Mouse (Mus musculus) intestine, embryonic 14.5 days (tissue): ENCODE measurements around the gene Pgs1. TPM values are rescaled to one million over a fixed set of nuclear protein-coding genes. Genes with fewer than 3 reads are reported as not detected.
A peak's percentile ranks its signal among the peaks of the same experiment; 100 is the strongest.

ENCODE experiments used
- ATAC-seq: fragments of 200-750 bp; cut with Nextera tagmentation; replicated peaks from 2 replicates; pipeline ENCODE4 v1.8.0; 2017; ENCODE audit warnings: low read depth, moderate number of reproducible peaks, moderate TSS enrichment, moderate library complexity; ENCODE audit not compliant: low FRiP score, low TSS enrichment
- DNase-seq: peaks from one replicate; pipeline ENCODE4 v3.0.0-alpha.2; 2018; ENCODE audit warnings: low spot score
- H3K27ac ChIP-seq: fragments of 300-500 bp; sonication (generic); 2 replicates; pipeline ENCODE4 v1.5.1; 2014; ENCODE audit warnings: low read depth, mild to moderate bottlenecking, control low read depth
- H3K27me3 ChIP-seq: fragments of 300-500 bp; sonication (generic); replicated peaks from 2 replicates; pipeline ENCODE4 v1.6.1; 2014; ENCODE audit warnings: low read length, control low read depth; ENCODE audit not compliant: control insufficient read depth, insufficient read depth
- H3K36me3 ChIP-seq: fragments of 300-500 bp; sonication (generic); 2 replicates; pipeline ENCODE4 v1.6.1; 2014; ENCODE audit warnings: low read length, control low read depth; ENCODE audit not compliant: control insufficient read depth, insufficient read depth
- H3K4me1 ChIP-seq: fragments of 300-500 bp; sonication (generic); replicated peaks from 2 replicates; pipeline ENCODE4 v1.6.1; 2014; ENCODE audit warnings: low read length, control low read depth, mixed read lengths; ENCODE audit not compliant: control insufficient read depth, insufficient read depth
- H3K4me2 ChIP-seq: fragments of 300-500 bp; sonication (generic); 2 replicates; pipeline ENCODE4 v1.6.1; 2014; ENCODE audit warnings: low read length
- H3K4me3 ChIP-seq: fragments of 300-500 bp; sonication (generic); 2 replicates; pipeline ENCODE4 v1.5.1; 2014; ENCODE audit warnings: low read depth, low read length, control low read depth, mixed read lengths
- H3K9ac ChIP-seq: fragments of 300-500 bp; sonication (generic); 2 replicates; pipeline ENCODE4 v1.6.1; 2014; ENCODE audit warnings: mild to moderate bottlenecking, low read length
- H3K9me3 ChIP-seq: fragments of 300-500 bp; sonication (generic); 2 replicates; pipeline ENCODE4 v1.6.1; 2016; ENCODE audit warnings: low read length, control low read depth; ENCODE audit not compliant: control insufficient read depth
- WGBS: fragments of 180-500 bp; shearing (Covaris S2); extraction: QIAGEN DNeasy Blood & Tissue Kit; methylation state at CpG from one replicate; pipeline ENCODE4 v1.1.7; 2014; 5-methylcytosine and 5-hydroxymethylcytosine counted together
- polyA plus RNA-seq: library from polyadenylated mRNA; unstranded; fragments of >200 nt; fragmentation: Nextera tagmentation; extraction: Ambion mirVana; gene quantifications from 2 replicates; pipeline ENCODE4 v1.2.1, GENCODE M21; 2014

The Pgs1 gene
- polyA plus RNA-seq, 1 experiment from 2014 or later, result 31.6 TPM

GRCm38 (mm10) chr11:117946996-117947419, 39.1 kb upstream of the Pgs1 start:
- no peak overlapping the region for H3K4me2 ChIP-seq
- DNase-seq, result no peak

GRCm38 (mm10) chr11:117949392-117950091, 36.5 kb upstream of the Pgs1 start:
- DNase-seq (peak; percentile 87), ATAC-seq (peak; percentile 79)
- H3K9me3 ChIP-seq, result no peaks in the 10 kb centered on the region
- WGBS, result 3% methylated on average over 49 of the region's 49 CpGs
- peak overlapping the region; percentile 53 for H3K9ac ChIP-seq
- H3K4me3 ChIP-seq, result peak overlapping the region; percentile 28
- H3K27me3 ChIP-seq, result no peaks in the 10 kb centered on the region
- peak overlapping the region; percentile 82 for H3K27ac ChIP-seq
- peak overlapping the region; percentile 66 for H3K4me2 ChIP-seq
- peaks cover 21% of the 10 kb centered on the region for H3K4me1 ChIP-seq
- no peaks in the 10 kb centered on the region for H3K36me3 ChIP-seq

More at GRCm38 (mm10) chr11:117946996-117947419, 39.1 kb upstream of the Pgs1 start:
- 70% methylated on average over 10 of the region's 10 CpGs for WGBS
- peak; percentile 12; the same call in 1 of the 2 replicates for ATAC-seq
- Histone ChIP-seq H3K4me1 (peaks cover 14% of the 10 kb centered on the region; the same call in 1 of the 2 replicates), H3K4me3 (no peak overlapping the region), H3K36me3 (no peaks in the 10 kb centered on the region), H3K9ac (no peak overlapping the region), H3K27me3 (no peaks in the 10 kb centered on the region), H3K27ac (no peak overlapping the region), H3K9me3 (no peaks in the 10 kb centered on the region)

- Histone ChIP-seq H3K9me3 (no peaks in the 10 kb centered on the region), H3K4me3 (no peak overlapping the region), H3K27ac (no peak overlapping the region), H3K4me1 (peaks cover 32% of the 10 kb centered on the region), H3K36me3 (no peaks in the 10 kb centered on the region), H3K9ac (no peak overlapping the region), H3K4me2 (no peak overlapping the region), H3K27me3 (no peaks in the 10 kb centered on the region)
- DNase-seq, result no peak
- ATAC-seq, result no peak
- 76% methylated on average over 6 of the region's 6 CpGs for WGBS
Observed at GRCm38 (mm10) chr11:117951391-117951790, 34.7 kb upstream of the Pgs1 start.

GRCm38 (mm10) chr11:117952174-117952933, 33.7 kb upstream of the Pgs1 start:
- WGBS, result 69% methylated on average over 9 of the region's 9 CpGs
- H3K4me1 ChIP-seq, result peaks cover 32% of the 10 kb centered on the region

GRCm38 (mm10) chr11:117954094-117954493, 32.0 kb upstream of the Pgs1 start:
- DNase-seq (no peak), ATAC-seq (no peak)
- 53% methylated on average over 2 of the region's 2 CpGs for WGBS
- Histone ChIP-seq H3K9me3 (no peaks in the 10 kb centered on the region), H3K4me3 (no peak overlapping the region), H3K27ac (no peak overlapping the region; the same call in 1 of the 2 replicates), H3K36me3 (no peaks in the 10 kb centered on the region), H3K4me2 (no peak overlapping the region), H3K27me3 (no peaks in the 10 kb centered on the region), H3K4me1 (peaks cover 30% of the 10 kb centered on the region), H3K9ac (no peak overlapping the region)

More at GRCm38 (mm10) chr11:117952174-117952933, 33.7 kb upstream of the Pgs1 start:
- Histone ChIP-seq H3K9ac (no peak overlapping the region), H3K4me3 (no peak overlapping the region), H3K36me3 (no peaks in the 10 kb centered on the region), H3K9me3 (no peaks in the 10 kb centered on the region), H3K27ac (no peak overlapping the region), H3K4me2 (no peak overlapping the region), H3K27me3 (no peaks in the 10 kb centered on the region)
- ATAC-seq, result no peak
- DNase-seq, result no peak

- no peak for DNase-seq
- no peak overlapping the region for H3K9ac ChIP-seq
- no peak overlapping the region for H3K4me2 ChIP-seq
- no peaks in the 10 kb centered on the region for H3K36me3 ChIP-seq
- ATAC-seq, result no peak
- H3K4me3 ChIP-seq, result no peak overlapping the region
- H3K4me1 ChIP-seq, result peaks cover 23% of the 10 kb centered on the region
- 74% methylated on average over 9 of the region's 9 CpGs for WGBS
- no peaks in the 10 kb centered on the region for H3K9me3 ChIP-seq
- H3K27ac ChIP-seq, result no peak overlapping the region; the same call in 1 of the 2 replicates
- no peaks in the 10 kb centered on the region for H3K27me3 ChIP-seq
Observed at GRCm38 (mm10) chr11:117954819-117955218, 31.3 kb upstream of the Pgs1 start.

- no peak for DNase-seq
- 61% methylated on average over 13 of the region's 13 CpGs for whole genome bisulfite sequencing
Observed at GRCm38 (mm10) chr11:117955621-117956020, 30.5 kb upstream of the Pgs1 start.

GRCm38 (mm10) chr11:117958197-117958596, 27.9 kb upstream of the Pgs1 start:
- no peak overlapping the region for H3K4me2 ChIP-seq
- H3K4me3 ChIP-seq, result no peak overlapping the region
- no peaks in the 10 kb centered on the region for H3K36me3 ChIP-seq
- H3K27ac ChIP-seq, result no peak overlapping the region
- H3K9me3 ChIP-seq, result no peaks in the 10 kb centered on the region
- DNase-seq, result no peak
- H3K9ac ChIP-seq, result no peak overlapping the region
- peaks cover 39% of the 10 kb centered on the region for H3K4me1 ChIP-seq
- no peaks in the 10 kb centered on the region for H3K27me3 ChIP-seq
- no peak for ATAC-seq
- 61% methylated on average over 7 of the region's 7 CpGs for WGBS

More at GRCm38 (mm10) chr11:117955621-117956020, 30.5 kb upstream of the Pgs1 start:
- no peak overlapping the region for H3K4me3 ChIP-seq
- peaks cover 18% of the 10 kb centered on the region for H3K4me1 ChIP-seq
- H3K9me3 ChIP-seq, result no peaks in the 10 kb centered on the region
- H3K36me3 ChIP-seq, result no peaks in the 10 kb centered on the region
- no peaks in the 10 kb centered on the region for H3K27me3 ChIP-seq
- peak overlapping the region; percentile 14; the same call in 1 of the 2 replicates for H3K27ac ChIP-seq
- no peak overlapping the region for H3K9ac ChIP-seq
- H3K4me2 ChIP-seq, result no peak overlapping the region
- no peak for ATAC-seq
